In genomic region chr2:73278131-73278854, GRCm38 (mm10) we compare ENCODE assay signal across 8 mouse cellular contexts. TPM values are rescaled to one million over a fixed set of nuclear protein-coding genes. Genes with fewer than 3 reads are reported as not detected.
DNase-seq lines count a peak whose midpoint lies in the region; ATAC-seq and TF ChIP-seq lines count a peak whose summit lies in the region.

No protein-coding gene starts in this region.

- TF ChIP-seq EP300 in stomach, postnatal 0 days (optimal IDR thresholded peaks at IDR 0.05) = no peak

- H3K4me3 ChIP-seq in heart, embryonic 15.5 days = peak overlapping the region; percentile 34
- H3K4me3 ChIP-seq in liver, embryonic 13.5 days (replicated peaks) = peak overlapping the region; percentile 7; the same call in 1 of the 2 replicates
- H3K4me3 ChIP-seq in neural tube, embryonic 11.5 days (ENCODE audit: low read depth, low read length) = peak overlapping the region; percentile 9; the same call in 1 of the 2 replicates
- H3K4me3 ChIP-seq in stomach, postnatal 0 days (ENCODE audit: low read depth, low read length) = peak overlapping the region; percentile 8; the same call in 1 of the 2 replicates

- no peak overlapping the region for H3K27ac ChIP-seq in heart, embryonic 15.5 days
- H3K27ac ChIP-seq in liver, embryonic 13.5 days = no peak overlapping the region
- H3K27ac ChIP-seq in neural tube, embryonic 11.5 days (ENCODE audit: low read depth, low read length) = no peak overlapping the region
- no peak overlapping the region for H3K27ac ChIP-seq in stomach, postnatal 0 days (replicated peaks)

- no peak overlapping the region for H3K9ac ChIP-seq in heart, embryonic 15.5 days
- no peak overlapping the region for H3K9ac ChIP-seq in liver, embryonic 13.5 days
- no peak overlapping the region for H3K9ac ChIP-seq in neural tube, embryonic 11.5 days (ENCODE audit: low read length)
- no peak overlapping the region for H3K9ac ChIP-seq in stomach, postnatal 0 days (ENCODE audit: low read length)

- H3K9me3 ChIP-seq in heart, embryonic 15.5 days (replicated peaks) = no peaks in the 10 kb centered on the region
- no peaks in the 10 kb centered on the region for H3K9me3 ChIP-seq in liver, embryonic 13.5 days (replicated peaks)
- no peaks in the 10 kb centered on the region for H3K9me3 ChIP-seq in neural tube, embryonic 11.5 days (ENCODE audit: control insufficient read depth, low read length)
- H3K9me3 ChIP-seq in stomach, postnatal 0 days (ENCODE audit: control insufficient read depth, low read length) = no peaks in the 10 kb centered on the region

- DNase-seq in c-Kit-negative CD71-positive TER-119-positive erythroid progenitor cells, embryonic 14.5 days (ENCODE audit: low read depth, low spot score) = peak; percentile 58
- DNase-seq in fibroblast of lung, adult 2 months (ENCODE audit: low read depth) = peak; percentile 66
- peak; percentile 88 for DNase-seq in kidney, postnatal 14 days
- peak; percentile 69 for DNase-seq in liver, embryonic 13.5 days
- DNase-seq in neural tube, embryonic 11.5 days (ENCODE audit: low spot score) = peak; percentile 95
- peak; percentile 91 for DNase-seq in stomach, postnatal 0 days (ENCODE audit: low spot score)

- ATAC-seq in CD4-positive, CD25-positive, alpha-beta regulatory T cell, adult 4 months = peak; percentile 74
- ATAC-seq in heart, embryonic 15.5 days (replicated peaks; ENCODE audit: insufficient number of reproducible peaks, insufficient read depth, low FRiP score, low read depth) = no peak
- no peak for ATAC-seq in liver, embryonic 13.5 days (ENCODE audit: low read depth)
- ATAC-seq in neural tube, embryonic 11.5 days (ENCODE audit: insufficient read depth, low FRiP score, low TSS enrichment) = no peak
- ATAC-seq in stomach, postnatal 0 days (ENCODE audit: low FRiP score, low TSS enrichment) = peak; percentile 80

- H3K36me3 ChIP-seq in heart, embryonic 15.5 days = no peaks in the 10 kb centered on the region
- no peaks in the 10 kb centered on the region for H3K36me3 ChIP-seq in liver, embryonic 13.5 days
- H3K36me3 ChIP-seq in neural tube, embryonic 11.5 days (ENCODE audit: control insufficient read depth, insufficient read depth, low read length) = no peaks in the 10 kb centered on the region
- H3K36me3 ChIP-seq in stomach, postnatal 0 days (ENCODE audit: control insufficient read depth, insufficient read depth, low read length) = no peaks in the 10 kb centered on the region

- 5% methylated on average over 20 of the region's 20 CpGs for WGBS in heart, embryonic 15.5 days
- WGBS in liver, embryonic 13.5 days (ENCODE audit: insufficient replicate concordance) = 2% methylated on average over 20 of the region's 20 CpGs
- 2% methylated on average over 20 of the region's 20 CpGs for WGBS in neural tube, embryonic 11.5 days
- 3% methylated on average over 20 of the region's 20 CpGs for WGBS in stomach, postnatal 0 days

- peak; percentile 97 for TF ChIP-seq CTCF in stomach, postnatal 0 days (IDR thresholded peaks at IDR 0.05; ENCODE audit: low read depth)

- peaks cover 50% of the 10 kb centered on the region for H3K4me1 ChIP-seq in heart, embryonic 15.5 days (replicated peaks)
- peaks cover 48% of the 10 kb centered on the region for H3K4me1 ChIP-seq in liver, embryonic 13.5 days (replicated peaks)
- peaks cover 13% of the 10 kb centered on the region for H3K4me1 ChIP-seq in neural tube, embryonic 11.5 days (ENCODE audit: control insufficient read depth, insufficient read depth, low read length)
- 0 out of 2 replicates have a peak, but pooled peaks cover under 1% of the 10 kb centered on the region for H3K4me1 ChIP-seq in stomach, postnatal 0 days (replicated peaks; ENCODE audit: control insufficient read depth, insufficient read depth)

- peak overlapping the region; percentile 54 for H3K4me2 ChIP-seq in heart, embryonic 15.5 days
- H3K4me2 ChIP-seq in liver, embryonic 13.5 days = peak overlapping the region; percentile 28
- peak overlapping the region; percentile 39 for H3K4me2 ChIP-seq in neural tube, embryonic 11.5 days (ENCODE audit: low read depth)
- H3K4me2 ChIP-seq in stomach, postnatal 0 days (replicated peaks; ENCODE audit: low read depth) = 0 out of 2 replicates have a peak overlapping the region, but pooled peaks have one; percentile 25

- H3K27me3 ChIP-seq in heart, embryonic 15.5 days = peaks cover 78% of the 10 kb centered on the region
- H3K27me3 ChIP-seq in liver, embryonic 13.5 days = peaks cover 88% of the 10 kb centered on the region
- peaks cover 64% of the 10 kb centered on the region for H3K27me3 ChIP-seq in neural tube, embryonic 11.5 days (ENCODE audit: control insufficient read depth, insufficient read depth, low read length)
- H3K27me3 ChIP-seq in stomach, postnatal 0 days (ENCODE audit: control insufficient read depth, insufficient read depth, low read length) = peaks cover 21% of the 10 kb centered on the region; the same call in 1 of the 2 replicates

RNA-seq across cellular contexts. Expression of gene Sp9, which starts 6.6 kb away (rescaled TPM):
- not detected for polyA plus RNA-seq in CD4-positive, CD25-positive, alpha-beta regulatory T cell, adult 4 months (2017; shearing (Covaris generic))
- not detected in 2 replicates for polyA plus RNA-seq in heart, embryonic 15.5 days (2015; fragmentation: Nextera tagmentation; extraction: Ambion mirVana)
- not detected in 2 replicates for polyA plus RNA-seq in liver, embryonic 13.5 days (2015; fragmentation: Nextera tagmentation; extraction: Ambion mirVana)
- 1.8 and 2.0 TPM in 2 replicates for polyA plus RNA-seq in neural tube, embryonic 11.5 days (2014; fragmentation: Nextera tagmentation; extraction: Ambion mirVana)
- polyA plus RNA-seq in stomach, postnatal 0 days (2015; fragmentation: Nextera tagmentation; extraction: Ambion mirVana) = 0.02 TPM in 1 of 2 replicates, not detected in the other

RNA-seq across cellular contexts. Expression of gene Scrn3, which starts 34.1 kb away (rescaled TPM):
- polyA plus RNA-seq in CD4-positive, CD25-positive, alpha-beta regulatory T cell, adult 4 months (2017; shearing (Covaris generic)) = 10 to 100 TPM; 11.4 to 11.5 TPM
- polyA plus RNA-seq in heart, embryonic 15.5 days (2015; fragmentation: Nextera tagmentation; extraction: Ambion mirVana) = 13.2 and 13.4 TPM in 2 replicates
- polyA plus RNA-seq in liver, embryonic 13.5 days (2015; fragmentation: Nextera tagmentation; extraction: Ambion mirVana) = 26.3 and 30.4 TPM in 2 replicates
- 12.4 and 14.5 TPM in 2 replicates for polyA plus RNA-seq in neural tube, embryonic 11.5 days (2014; fragmentation: Nextera tagmentation; extraction: Ambion mirVana)
- 8.6 and 9.2 TPM in 2 replicates for polyA plus RNA-seq in stomach, postnatal 0 days (2015; fragmentation: Nextera tagmentation; extraction: Ambion mirVana)

RNA-seq across cellular contexts. Expression of gene Cir1, which starts 34.2 kb away (rescaled TPM):
- polyA plus RNA-seq in CD4-positive, CD25-positive, alpha-beta regulatory T cell, adult 4 months (2017; shearing (Covaris generic)) = 10 to 100 TPM; 18.1 to 29.4 TPM
- 15.0 and 16.7 TPM in 2 replicates for polyA plus RNA-seq in heart, embryonic 15.5 days (2015; fragmentation: Nextera tagmentation; extraction: Ambion mirVana)
- 21.3 and 23.9 TPM in 2 replicates for polyA plus RNA-seq in liver, embryonic 13.5 days (2015; fragmentation: Nextera tagmentation; extraction: Ambion mirVana)
- polyA plus RNA-seq in neural tube, embryonic 11.5 days (2014; fragmentation: Nextera tagmentation; extraction: Ambion mirVana) = 21.0 and 23.0 TPM in 2 replicates
- polyA plus RNA-seq in stomach, postnatal 0 days (2015; fragmentation: Nextera tagmentation; extraction: Ambion mirVana) = 17.3 and 19.6 TPM in 2 replicates

RNA-seq across cellular contexts. Expression of gene Ola1, which starts 59.6 kb away (rescaled TPM):
- polyA plus RNA-seq in CD4-positive, CD25-positive, alpha-beta regulatory T cell, adult 4 months (2017; shearing (Covaris generic)) = 10 to 100 TPM; 77.4 to 77.6 TPM
- polyA plus RNA-seq in heart, embryonic 15.5 days (2015; fragmentation: Nextera tagmentation; extraction: Ambion mirVana) = 57.7 and 59.2 TPM in 2 replicates
- polyA plus RNA-seq in liver, embryonic 13.5 days (2015; fragmentation: Nextera tagmentation; extraction: Ambion mirVana) = 67.1 and 82.1 TPM in 2 replicates
- 93.3 and 98.5 TPM in 2 replicates for polyA plus RNA-seq in neural tube, embryonic 11.5 days (2014; fragmentation: Nextera tagmentation; extraction: Ambion mirVana)
- polyA plus RNA-seq in stomach, postnatal 0 days (2015; fragmentation: Nextera tagmentation; extraction: Ambion mirVana) = 58.4 and 62.4 TPM in 2 replicates

Comparison
In these comparisons a context has a peak if more than half of its experiments do, and no peak if none do; other contexts are left out.
1. ATAC-seq: peak in CD4-positive, CD25-positive, alpha-beta regulatory T cell, adult 4 months (single experiment) and stomach, postnatal 0 days (single experiment); none in heart, embryonic 15.5 days (single experiment), liver, embryonic 13.5 days (single experiment) and neural tube, embryonic 11.5 days (single experiment).
2. Peak in every context shown above with its lines, with median percentiles within 50 percentile points of each other: DNase-seq, H3K4me2 ChIP-seq and H3K4me3 ChIP-seq.